7 mouse cellular contexts compared by ENCODE assay signal in the genomic region with DNA sequence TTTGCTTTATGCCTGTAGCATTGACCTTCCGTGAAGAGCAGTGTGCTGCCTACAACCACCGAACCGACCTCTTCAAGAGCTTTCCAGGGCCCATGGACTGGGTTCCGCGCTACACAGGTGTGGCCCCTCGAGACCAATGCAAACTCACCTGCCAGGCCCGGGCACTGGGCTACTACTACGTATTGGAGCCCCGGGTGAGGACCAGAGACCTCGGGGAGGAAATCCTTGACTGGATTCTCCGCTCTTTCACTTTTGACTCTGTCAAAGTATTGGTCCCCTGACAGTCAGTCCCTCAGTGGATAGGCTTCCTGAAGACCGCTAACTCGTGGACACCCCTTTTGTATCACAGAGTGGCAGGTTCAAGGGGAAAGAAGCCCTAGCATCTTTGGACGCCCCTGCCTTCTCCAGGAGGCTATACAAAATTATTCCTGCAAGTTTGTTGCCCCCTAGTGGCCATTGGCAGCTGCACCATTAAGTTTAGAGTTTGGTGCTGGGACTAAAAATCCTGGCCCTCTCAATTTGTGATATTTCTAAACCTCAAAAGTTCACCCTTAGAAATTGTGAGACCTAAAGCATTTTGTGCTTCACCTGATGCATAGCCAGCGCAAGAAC. TPM values are rescaled to one million over a fixed set of nuclear protein-coding genes. Genes with fewer than 3 reads are reported as not detected.
A peak's percentile ranks its signal among the peaks of the same experiment; 100 is the strongest.
DNase-seq lines count a peak whose midpoint lies in the region; ATAC-seq and TF ChIP-seq lines count a peak whose summit lies in the region.

No protein-coding gene starts in this region.

- TF ChIP-seq CTCF in liver, embryonic 14.5 days (IDR thresholded peaks at IDR 0.05; ENCODE audit: low read depth) = peak; percentile 85

- no peaks in the 10 kb centered on the region for H3K9me3 ChIP-seq in liver, embryonic 14.5 days (ENCODE audit: control insufficient read depth, low read length)

- WGBS in liver, embryonic 14.5 days (ENCODE audit: insufficient replicate concordance) = 53% methylated on average over 15 of the region's 15 CpGs

- no peaks in the 10 kb centered on the region for H3K36me3 ChIP-seq in liver, embryonic 14.5 days (replicated peaks; ENCODE audit: control insufficient read depth, insufficient read depth, low read depth)

- no peak overlapping the region for H3K27ac ChIP-seq in liver, embryonic 14.5 days

- H3K4me2 ChIP-seq in liver, embryonic 14.5 days (ENCODE audit: low read depth) = no peak overlapping the region

- ATAC-seq in activated CD4-positive, CD25-positive, alpha-beta regulatory T cell, adult 4 months = peak; percentile 73
- peak; percentile 23 to 63; a peak in 2 of 4 replicates for ATAC-seq in hematopoietic stem cell, adult 5-6 weeks (replicated peaks in 1 of 2; ENCODE audit: insufficient read depth in 1 of 2, low FRiP score in 2 of 2, low TSS enrichment in 1 of 2, low read depth in 1 of 2, poor library complexity in 2 of 2, severe bottlenecking in 2 of 2)
- ATAC-seq in liver, embryonic 14.5 days (ENCODE audit: insufficient read depth) = no peak

- H3K4me1 ChIP-seq in liver, embryonic 14.5 days (replicated peaks; ENCODE audit: control insufficient read depth in 2 of 2, insufficient read depth in 2 of 2, low read length in 1 of 2) = peaks cover 0 to 11% of the 10 kb centered on the region in 2 experiments; a peak in 2 of 4 replicates

- no peak for TF ChIP-seq EP300 in liver, embryonic 14.5 days (IDR thresholded peaks at IDR 0.05; ENCODE audit: low read depth)

- peaks cover 13% of the 10 kb centered on the region for H3K27me3 ChIP-seq in liver, embryonic 14.5 days (ENCODE audit: control insufficient read depth, insufficient read depth, low read length)

- no peak overlapping the region for H3K9ac ChIP-seq in liver, embryonic 14.5 days (replicated peaks)

- no peak overlapping the region for H3K4me3 ChIP-seq in liver, embryonic 14.5 days (ENCODE audit: insufficient read depth in 1 of 2, low read depth in 2 of 2, low read length in 2 of 2)

- peak; percentile 71 for DNase-seq in testis, postnatal 10 days (ENCODE audit: low spot score)
- DNase-seq in testis, postnatal 14 days (ENCODE audit: low spot score) = no peak
- peak; percentile 55 for DNase-seq in embryo, embryonic 9.5 days (ENCODE audit: extremely low spot score)
- DNase-seq in liver, embryonic 14.5 days (ENCODE audit: low read depth in 3 of 3, low spot score in 3 of 3) = peak in 1 of 3 experiments; percentile 63
- peak; percentile 83 for DNase-seq in retina, postnatal 1 day

RNA-seq across cellular contexts. Expression of a gene that starts 5.9 kb away (rescaled TPM):
- 100 to 1,000 TPM; 108 to 141 TPM for polyA plus RNA-seq in activated CD4-positive, CD25-positive, alpha-beta regulatory T cell, adult 4 months (2017; shearing (Covaris generic))
- 260 and 369 TPM in 2 replicates for total RNA-seq in hematopoietic stem cell, adult 5-6 weeks (2017)
- polyA plus RNA-seq in liver, embryonic 14.5 days (2012; rRNA removed) = 53.6 and 72.4 TPM in 2 replicates
- 136 TPM in 2 replicates for polyA plus RNA-seq in liver, embryonic 14.5 days (2014; fragmentation: Nextera tagmentation; extraction: Ambion mirVana)

RNA-seq across cellular contexts. Expression of a gene that starts 6.8 kb away (rescaled TPM):
- under 1 TPM in 1 of 2 experiments, not detected in 1; 0.09 TPM for polyA plus RNA-seq in activated CD4-positive, CD25-positive, alpha-beta regulatory T cell, adult 4 months (2017; shearing (Covaris generic))
- 0.25 TPM in 1 of 2 replicates, not detected in the other for total RNA-seq in hematopoietic stem cell, adult 5-6 weeks (2017)
- 0.11 and 0.17 TPM in 2 replicates for polyA plus RNA-seq in liver, embryonic 14.5 days (2012; rRNA removed)
- 0.13 and 0.25 TPM in 2 replicates for polyA plus RNA-seq in liver, embryonic 14.5 days (2014; fragmentation: Nextera tagmentation; extraction: Ambion mirVana)

RNA-seq across cellular contexts. Expression of a gene that starts 13.1 kb away (rescaled TPM):
- polyA plus RNA-seq in activated CD4-positive, CD25-positive, alpha-beta regulatory T cell, adult 4 months (2017; shearing (Covaris generic)) = 10 to 100 TPM; 33.1 to 35.7 TPM
- total RNA-seq in hematopoietic stem cell, adult 5-6 weeks (2017) = 13.7 and 43.0 TPM in 2 replicates
- 14.5 and 14.7 TPM in 2 replicates for polyA plus RNA-seq in liver, embryonic 14.5 days (2012; rRNA removed)
- polyA plus RNA-seq in liver, embryonic 14.5 days (2014; fragmentation: Nextera tagmentation; extraction: Ambion mirVana) = 12.7 and 17.3 TPM in 2 replicates

RNA-seq across cellular contexts. Expression of a gene that starts 22.9 kb away (rescaled TPM):
- 1 to 10 TPM; 1.7 to 4.0 TPM for polyA plus RNA-seq in activated CD4-positive, CD25-positive, alpha-beta regulatory T cell, adult 4 months (2017; shearing (Covaris generic))
- total RNA-seq in hematopoietic stem cell, adult 5-6 weeks (2017) = 44.5 and 76.7 TPM in 2 replicates
- polyA plus RNA-seq in liver, embryonic 14.5 days (2012; rRNA removed) = 50.1 and 74.3 TPM in 2 replicates
- 87.8 and 104 TPM in 2 replicates for polyA plus RNA-seq in liver, embryonic 14.5 days (2014; fragmentation: Nextera tagmentation; extraction: Ambion mirVana)

RNA-seq across cellular contexts. Expression of a gene that starts 23.9 kb away (rescaled TPM):
- polyA plus RNA-seq in activated CD4-positive, CD25-positive, alpha-beta regulatory T cell, adult 4 months (2017; shearing (Covaris generic)) = 10 to 100 TPM; 53.6 to 58.0 TPM
- 9.5 and 35.5 TPM in 2 replicates for total RNA-seq in hematopoietic stem cell, adult 5-6 weeks (2017)
- 161 and 178 TPM in 2 replicates for polyA plus RNA-seq in liver, embryonic 14.5 days (2012; rRNA removed)
- 170 and 191 TPM in 2 replicates for polyA plus RNA-seq in liver, embryonic 14.5 days (2014; fragmentation: Nextera tagmentation; extraction: Ambion mirVana)
